Mouse (Mus musculus) kidney, embryonic 15.5 days (tissue): ENCODE data around the gene Znrf1. TPM values are rescaled to one million over a fixed set of nuclear protein-coding genes. Genes with fewer than 3 reads are reported as not detected.

ENCODE experiments used
- ATAC-seq: fragments of 200-750 bp; cut with Nextera tagmentation; replicated peaks from 2 replicates; pipeline ENCODE4 v1.8.0; 2017; ENCODE audit warnings: moderate TSS enrichment; ENCODE audit not compliant: low FRiP score
- H3K27ac ChIP-seq: fragments of 300-500 bp; sonication (generic); 2 replicates; pipeline ENCODE4 v1.5.1; 2015; ENCODE audit warnings: mild to moderate bottlenecking, inconsistent platforms
- H3K27me3 ChIP-seq: fragments of 300-500 bp; sonication (generic); 2 replicates; pipeline ENCODE4 v1.6.1; 2015; ENCODE audit warnings: inconsistent platforms
- H3K36me3 ChIP-seq: fragments of 300-500 bp; sonication (generic); 2 replicates; pipeline ENCODE4 v1.6.1; 2015; ENCODE audit warnings: inconsistent platforms
- H3K4me1 ChIP-seq: fragments of 300-500 bp; sonication (generic); 2 replicates; pipeline ENCODE4 v1.6.1; 2015; ENCODE audit warnings: inconsistent platforms
- H3K4me2 ChIP-seq: fragments of 300-500 bp; sonication (generic); 2 replicates; pipeline ENCODE4 v1.6.1; 2015; ENCODE audit warnings: moderate library complexity, mild to moderate bottlenecking, inconsistent platforms
- H3K4me3 ChIP-seq: fragments of 300-500 bp; sonication (generic); replicated peaks from 2 replicates; pipeline ENCODE4 v1.5.1; 2015; ENCODE audit warnings: mild to moderate bottlenecking, inconsistent platforms
- H3K9ac ChIP-seq: fragments of 300-500 bp; sonication (generic); 2 replicates; pipeline ENCODE4 v1.6.1; 2015; ENCODE audit warnings: mild to moderate bottlenecking, inconsistent platforms
- H3K9me3 ChIP-seq: fragments of 300-500 bp; sonication (generic); replicated peaks from 2 replicates; pipeline ENCODE4 v1.6.1; 2016; ENCODE audit warnings: inconsistent platforms
- WGBS: fragments of 180-500 bp; shearing (Covaris S2); methylation state at CpG from one replicate; pipeline ENCODE4 v1.1.7; 2015; ENCODE audit warnings: mixed read lengths; 5-methylcytosine and 5-hydroxymethylcytosine counted together
- polyA plus RNA-seq: library from polyadenylated mRNA; unstranded; fragments of >200 nt; fragmentation: Nextera tagmentation; extraction: Ambion mirVana; gene quantifications from 2 replicates; pipeline ENCODE4 v1.2.1, GENCODE M21; 2015

Gene Znrf1
- polyA plus RNA-seq, 1 experiment from 2014 or later: 28.6 TPM

DNA sequence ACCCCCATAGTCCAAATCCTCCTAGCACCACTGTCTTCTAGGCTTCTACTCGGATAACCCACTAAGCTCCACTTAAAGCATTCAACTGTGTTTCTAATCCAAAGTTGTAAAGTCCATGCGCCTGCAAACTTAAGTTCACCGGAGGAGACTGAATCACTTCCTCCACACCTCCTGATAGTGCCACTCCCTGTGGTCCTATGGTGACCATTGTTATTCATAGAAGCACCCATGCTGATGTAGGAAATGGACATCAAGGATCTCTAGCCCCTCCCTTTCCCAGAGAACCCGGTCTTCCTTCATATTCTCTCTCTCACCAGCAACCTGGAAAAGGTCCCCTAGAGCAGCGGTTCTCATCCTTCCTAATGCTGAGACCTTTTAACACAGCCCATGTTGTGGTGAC, 77.3 kb downstream of the Znrf1 start:
- no peak for ATAC-seq
- H3K27me3 ChIP-seq: no peaks in the 10 kb centered on the region
- no peak overlapping the region for H3K4me2 ChIP-seq
- H3K9me3 ChIP-seq: no peaks in the 10 kb centered on the region
- H3K36me3 ChIP-seq: peaks cover 20% of the 10 kb centered on the region
- no peak overlapping the region for H3K9ac ChIP-seq
- 0 out of 2 replicates have a peak, but pooled peaks cover 3% of the 10 kb centered on the region for H3K4me1 ChIP-seq
- H3K4me3 ChIP-seq: no peak overlapping the region
- H3K27ac ChIP-seq: no peak overlapping the region
- 77% methylated on average over 5 of the region's 5 CpGs for WGBS

DNA sequence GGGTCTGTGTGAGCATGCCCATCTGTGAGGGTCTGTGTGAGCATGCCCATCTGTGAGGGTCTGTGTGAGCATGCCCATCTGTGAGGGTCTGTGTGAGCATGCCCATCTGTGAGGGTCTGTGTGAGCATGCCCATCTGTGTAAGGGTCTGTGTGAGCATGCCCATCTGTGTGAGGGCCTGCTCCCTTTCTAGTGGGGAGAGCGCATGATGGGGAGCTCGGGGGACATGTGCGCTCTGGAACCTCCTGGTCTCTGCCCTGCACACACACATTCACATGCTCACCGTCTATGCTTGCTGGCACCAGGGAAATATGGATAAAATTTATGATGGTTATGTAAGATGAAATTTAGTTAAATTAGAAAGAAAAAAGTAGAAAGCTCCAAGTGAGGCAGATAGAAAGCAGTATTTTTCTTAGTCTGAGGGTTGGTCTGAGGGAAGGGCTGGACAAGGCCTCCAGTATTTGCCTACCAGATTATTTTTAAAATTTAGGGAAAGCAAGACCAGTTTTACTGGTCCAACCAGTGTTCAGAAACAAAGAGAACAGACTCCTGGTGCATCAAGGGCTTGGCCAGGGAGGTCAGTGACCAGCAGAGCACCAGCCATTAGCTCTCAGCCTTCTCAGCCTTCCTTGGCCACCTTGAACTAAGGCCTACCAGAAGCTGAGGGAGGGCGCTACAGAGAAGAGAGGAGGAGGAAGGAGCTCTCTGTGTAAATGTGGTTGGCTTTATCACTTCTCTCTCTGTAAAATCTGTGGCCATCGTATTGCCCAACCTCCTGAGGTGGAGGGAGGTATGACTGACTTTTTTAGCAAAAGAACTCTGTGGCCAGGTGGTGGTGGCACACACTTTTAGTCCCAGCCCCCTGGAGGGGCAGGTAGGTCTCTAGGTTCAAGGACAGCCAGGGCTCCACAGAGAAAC, 79.1 kb downstream of the Znrf1 start:
- Histone ChIP-seq H3K27me3 (no peaks in the 10 kb centered on the region), H3K4me1 (0 out of 2 replicates have a peak, but pooled peaks cover 3% of the 10 kb centered on the region), H3K9ac (no peak overlapping the region), H3K9me3 (no peaks in the 10 kb centered on the region), H3K4me2 (no peak overlapping the region), H3K27ac (0 out of 2 replicates have a peak overlapping the region, but pooled peaks have one; percentile 16), H3K36me3 (peaks cover 23% of the 10 kb centered on the region), H3K4me3 (no peak overlapping the region)
- 86% methylated on average over 6 of the region's 6 CpGs for WGBS
- no peak for ATAC-seq

- 71% methylated on average over 6 of the region's 6 CpGs for WGBS
- no peak overlapping the region for H3K9ac ChIP-seq
- H3K27ac ChIP-seq: no peak overlapping the region
- no peak overlapping the region for H3K4me3 ChIP-seq
- H3K4me1 ChIP-seq: 0 out of 2 replicates have a peak, but pooled peaks cover 6% of the 10 kb centered on the region
- peaks cover 38% of the 10 kb centered on the region for H3K36me3 ChIP-seq
- ATAC-seq: no peak
- no peak overlapping the region for H3K4me2 ChIP-seq
- H3K27me3 ChIP-seq: no peaks in the 10 kb centered on the region
- H3K9me3 ChIP-seq: no peaks in the 10 kb centered on the region
These were observed 81.9 kb downstream of the Znrf1 start for GRCm38 (mm10) chr8:111617812-111618211.

GRCm38 (mm10) chr8:111618273-111618672, 82.4 kb downstream of the Znrf1 start:
- no peaks in the 10 kb centered on the region for H3K27me3 ChIP-seq
- ATAC-seq: no peak
- no peak overlapping the region for H3K4me2 ChIP-seq

DNA sequence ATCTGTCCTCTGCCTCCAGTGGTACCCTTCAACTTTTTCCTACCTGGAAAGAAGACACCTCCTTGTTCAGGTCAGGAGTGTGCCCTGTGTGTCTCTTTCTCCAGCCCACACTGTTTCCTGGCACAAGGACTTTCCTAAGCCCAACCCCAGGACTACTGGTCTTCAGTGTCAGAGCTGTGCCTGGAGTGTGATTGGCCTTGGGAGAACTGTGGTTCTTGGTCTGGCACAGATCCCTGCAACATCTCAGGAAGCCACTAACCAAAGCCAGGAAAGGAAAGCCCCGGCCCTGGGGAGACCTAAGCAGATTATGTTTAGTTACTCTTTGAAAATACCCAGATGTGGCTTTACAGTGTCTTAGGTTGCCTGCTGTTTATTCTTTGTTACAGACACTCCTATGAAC, 84.0 kb downstream of the Znrf1 start:
- Histone ChIP-seq H3K4me2 (no peak overlapping the region), H3K27me3 (no peaks in the 10 kb centered on the region), H3K9ac (no peak overlapping the region), H3K4me3 (no peak overlapping the region), H3K27ac (no peak overlapping the region), H3K36me3 (peaks cover 35% of the 10 kb centered on the region), H3K9me3 (no peaks in the 10 kb centered on the region), H3K4me1 (0 out of 2 replicates have a peak, but pooled peaks cover 15% of the 10 kb centered on the region)
- no peak for ATAC-seq
- 78% methylated on average over 1 of the region's 1 CpGs for WGBS

More at GRCm38 (mm10) chr8:111618273-111618672, 82.4 kb downstream of the Znrf1 start:
- Histone ChIP-seq H3K9ac (no peak overlapping the region), H3K4me3 (no peak overlapping the region), H3K9me3 (no peaks in the 10 kb centered on the region), H3K36me3 (peaks cover 33% of the 10 kb centered on the region), H3K27ac (no peak overlapping the region), H3K4me1 (0 out of 2 replicates have a peak, but pooled peaks cover 6% of the 10 kb centered on the region)
- whole genome bisulfite sequencing: 89% methylated on average over 4 of the region's 4 CpGs

DNA sequence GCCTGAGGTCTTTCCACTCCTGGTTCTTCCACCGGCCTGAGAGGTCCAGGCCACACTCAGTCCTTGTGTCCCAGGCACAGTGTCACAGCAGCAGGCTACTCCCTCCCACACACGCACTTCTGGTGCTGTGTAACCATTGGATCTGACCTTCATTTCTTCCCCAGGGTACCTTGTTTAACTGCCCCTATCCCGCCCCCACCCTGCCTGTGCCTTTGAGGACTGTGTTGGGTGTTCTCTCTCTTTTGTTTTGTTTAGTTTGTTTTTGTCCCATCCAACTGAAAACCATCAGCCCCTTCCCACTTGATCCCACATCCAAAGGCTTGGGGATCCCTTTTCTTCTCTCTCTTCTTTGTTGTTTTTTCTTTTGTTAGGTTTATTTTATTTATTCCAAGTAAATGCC, 86.2 kb downstream of the Znrf1 start:
- Histone ChIP-seq H3K9me3 (no peaks in the 10 kb centered on the region), H3K4me2 (no peak overlapping the region), H3K27ac (no peak overlapping the region), H3K4me1 (0 out of 2 replicates have a peak, but pooled peaks cover 19% of the 10 kb centered on the region), H3K9ac (no peak overlapping the region), H3K36me3 (peaks cover 31% of the 10 kb centered on the region), H3K4me3 (no peak overlapping the region), H3K27me3 (no peaks in the 10 kb centered on the region)
- WGBS: 70% methylated on average over 3 of the region's 3 CpGs
- ATAC-seq: no peak

GRCm38 (mm10) chr8:111622553-111622952, 86.7 kb downstream of the Znrf1 start:
- H3K4me2 ChIP-seq: no peak overlapping the region
- 0 out of 2 replicates have a peak, but pooled peaks cover 19% of the 10 kb centered on the region for H3K4me1 ChIP-seq
- no peak for ATAC-seq
- no peaks in the 10 kb centered on the region for H3K27me3 ChIP-seq
- H3K9me3 ChIP-seq: no peaks in the 10 kb centered on the region
- H3K36me3 ChIP-seq: peaks cover 31% of the 10 kb centered on the region
- no peak overlapping the region for H3K9ac ChIP-seq
- 86% methylated on average over 10 of the region's 10 CpGs for WGBS
- H3K4me3 ChIP-seq: no peak overlapping the region
- no peak overlapping the region for H3K27ac ChIP-seq

- H3K4me1 ChIP-seq: peaks cover 19% of the 10 kb centered on the region; the same call in 1 of the 2 replicates
- H3K36me3 ChIP-seq: peaks cover 31% of the 10 kb centered on the region
- H3K9me3 ChIP-seq: no peaks in the 10 kb centered on the region
- no peak overlapping the region for H3K9ac ChIP-seq
- H3K4me2 ChIP-seq: no peak overlapping the region
- H3K4me3 ChIP-seq: no peak overlapping the region
- H3K27me3 ChIP-seq: no peaks in the 10 kb centered on the region
- peak overlapping the region; percentile 73 for H3K27ac ChIP-seq
- ATAC-seq: peak; percentile 66
- 79% methylated on average over 12 of the region's 12 CpGs for WGBS
These were observed 88.4 kb downstream of the Znrf1 start for GRCm38 (mm10) chr8:111624081-111624852.

DNA sequence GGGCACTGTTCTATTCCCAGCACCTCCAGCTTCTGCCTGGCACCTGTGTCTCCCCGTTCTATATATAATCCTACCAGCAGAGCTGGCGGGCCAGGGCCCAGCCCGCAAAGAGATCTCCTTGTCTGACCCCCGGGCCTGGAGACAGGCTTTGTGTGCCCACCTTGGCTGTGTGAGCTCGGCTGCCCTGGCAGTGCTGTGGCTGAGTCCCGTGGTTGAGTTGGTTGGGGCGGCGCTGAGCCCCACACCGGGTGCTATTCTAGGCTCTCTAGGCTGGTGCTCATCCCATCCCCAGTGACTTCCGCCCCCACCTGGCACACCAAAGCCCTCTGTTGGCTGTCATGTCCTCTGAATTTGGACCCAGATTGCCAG, 88.9 kb downstream of the Znrf1 start:
- Histone ChIP-seq H3K4me3 (no peak overlapping the region), H3K36me3 (peaks cover 30% of the 10 kb centered on the region), H3K27me3 (no peaks in the 10 kb centered on the region), H3K4me2 (no peak overlapping the region), H3K4me1 (peaks cover 24% of the 10 kb centered on the region; the same call in 1 of the 2 replicates), H3K9me3 (no peaks in the 10 kb centered on the region), H3K27ac (peak overlapping the region; percentile 73; the same call in 1 of the 2 replicates), H3K9ac (no peak overlapping the region)
- WGBS: 87% methylated on average over 10 of the region's 10 CpGs
- ATAC-seq: no peak

DNA sequence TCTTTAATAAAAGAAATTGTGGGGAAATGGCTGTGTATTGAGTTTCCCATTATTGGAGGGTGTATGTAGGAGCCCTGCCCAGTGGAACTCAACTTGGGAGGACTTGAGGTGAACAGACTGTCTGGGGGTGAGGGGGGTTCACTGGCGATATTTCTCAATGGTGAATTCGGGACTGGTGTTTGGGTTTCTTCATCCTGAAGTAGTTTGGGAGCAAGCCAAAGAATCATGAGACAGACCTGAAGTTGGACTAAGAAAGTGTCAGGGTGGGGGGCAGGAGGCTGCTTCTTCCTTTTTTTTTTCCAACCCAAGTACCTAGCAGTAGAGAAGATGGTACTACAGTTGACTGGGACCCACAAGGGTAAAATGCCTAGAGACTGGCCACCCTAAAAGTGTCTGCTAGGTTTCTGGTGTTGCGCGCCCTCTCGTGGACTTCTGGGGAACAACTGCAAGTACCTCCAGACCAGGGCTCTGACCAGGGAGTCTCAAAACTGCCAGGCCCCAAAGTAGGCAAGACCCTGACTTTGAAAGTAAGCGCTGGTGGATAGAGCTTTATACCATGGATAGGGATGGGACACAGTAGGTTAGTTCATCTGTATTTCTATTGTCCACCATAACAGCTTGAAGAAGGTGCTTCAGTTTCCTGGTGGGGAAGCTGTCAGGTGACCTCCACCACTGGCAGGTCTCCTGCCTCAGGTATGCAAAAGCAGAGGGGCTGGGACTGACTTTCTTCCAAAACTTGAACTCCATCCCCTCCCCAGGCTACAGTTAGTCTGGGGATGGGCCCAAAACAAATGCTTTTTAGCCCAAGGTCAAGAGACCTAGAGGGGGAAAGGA, 90.0 kb downstream of the Znrf1 start:
- Histone ChIP-seq H3K27ac (no peak overlapping the region), H3K27me3 (no peaks in the 10 kb centered on the region), H3K4me3 (no peak overlapping the region), H3K9me3 (no peaks in the 10 kb centered on the region), H3K4me1 (peaks cover 27% of the 10 kb centered on the region; the same call in 1 of the 2 replicates), H3K9ac (no peak overlapping the region), H3K4me2 (no peak overlapping the region), H3K36me3 (peaks cover 23% of the 10 kb centered on the region)
- ATAC-seq: no peak
- 36% methylated on average over 6 of the region's 6 CpGs for WGBS

DNA sequence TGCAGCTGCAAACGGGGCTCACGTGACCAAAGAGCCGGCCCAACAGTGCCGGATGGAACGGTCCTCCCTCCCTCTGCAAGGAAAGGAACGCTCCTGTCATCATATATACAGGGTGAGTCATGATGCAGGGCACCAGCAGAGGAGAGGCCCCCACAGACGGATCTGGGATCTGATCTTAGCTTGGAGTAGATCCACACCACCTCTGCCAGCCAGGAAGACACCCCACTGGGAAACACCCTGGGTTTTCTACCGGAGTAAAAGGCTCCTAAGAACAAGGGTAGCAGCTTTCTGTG, 90.6 kb downstream of the Znrf1 start:
- H3K4me1 ChIP-seq: peaks cover 27% of the 10 kb centered on the region; the same call in 1 of the 2 replicates
- H3K9me3 ChIP-seq: no peaks in the 10 kb centered on the region
- 75% methylated on average over 8 of the region's 8 CpGs for WGBS
- no peak for ATAC-seq
- H3K27ac ChIP-seq: no peak overlapping the region
- no peak overlapping the region for H3K4me3 ChIP-seq
- H3K9ac ChIP-seq: no peak overlapping the region
- H3K36me3 ChIP-seq: peaks cover 17% of the 10 kb centered on the region
- no peak overlapping the region for H3K4me2 ChIP-seq
- no peaks in the 10 kb centered on the region for H3K27me3 ChIP-seq
